In genomic region chr5:35898114-35898513, GRCm38 (mm10) we compare ENCODE assay signal across 18 mouse cellular contexts. TPM values are rescaled to one million over a fixed set of nuclear protein-coding genes. Genes with fewer than 3 reads are reported as not detected.
A peak's percentile ranks its signal among the peaks of the same experiment; 100 is the strongest.
DNase-seq lines count a peak whose midpoint lies in the region; ATAC-seq lines count a peak whose summit lies in the region.
"Had no signal": no experiment of that assay in that cellular context is flagged by ENCODE, and none has a peak within 500 bp of the region (broad histone marks: within the 10 kb centered on the region; RNA-seq: fewer than 3 reads in every experiment).

No protein-coding gene starts in this region.

- H3K9me3 ChIP-seq in hindbrain, embryonic 12.5 days (replicated peaks): no peaks in the 10 kb centered on the region
- H3K9me3 ChIP-seq in hindbrain, embryonic 10.5 days: no peaks in the 10 kb centered on the region
- H3K9me3 ChIP-seq: limb, embryonic 12.5 days; liver, embryonic 12.5 days; lung, embryonic 15.5 days had no signal

- 52% methylated on average over 4 of the region's 4 CpGs for WGBS in hindbrain, embryonic 12.5 days
- 59% methylated on average over 4 of the region's 4 CpGs for WGBS in hindbrain, embryonic 10.5 days

- no peaks in the 10 kb centered on the region for H3K36me3 ChIP-seq in hindbrain, embryonic 12.5 days
- H3K36me3 ChIP-seq in hindbrain, embryonic 10.5 days: no peaks in the 10 kb centered on the region
- H3K36me3 ChIP-seq: limb, embryonic 12.5 days; liver, embryonic 12.5 days; lung, embryonic 15.5 days had no signal

- H3K4me2 ChIP-seq in hindbrain, embryonic 12.5 days (replicated peaks): peak overlapping the region; percentile 8; the same call in 1 of the 2 replicates
- H3K4me2 ChIP-seq: heart, embryonic 11.5 days; limb, embryonic 12.5 days; liver, embryonic 12.5 days; lung, embryonic 15.5 days had no signal

- no peak overlapping the region for H3K4me3 ChIP-seq in hindbrain, embryonic 12.5 days
- no peak overlapping the region for H3K4me3 ChIP-seq in hindbrain, embryonic 10.5 days
- H3K4me3 ChIP-seq in brown adipose tissue, adult 24 weeks (ENCODE audit: insufficient read depth, low read depth, low read length): no peak overlapping the region
- H3K4me3 ChIP-seq: limb, embryonic 12.5 days; liver, embryonic 12.5 days; lung, embryonic 15.5 days had no signal

- no peak overlapping the region for H3K9ac ChIP-seq in hindbrain, embryonic 12.5 days
- H3K9ac ChIP-seq: limb, embryonic 12.5 days; liver, embryonic 12.5 days; lung, embryonic 15.5 days had no signal

- DNase-seq in gastrocnemius, adult 18-20 months (ENCODE audit: low spot score): peak; percentile 45
- no peak for DNase-seq in gastrocnemius, postnatal 36 days
- no peak for DNase-seq in hindbrain, embryonic 10.5 days (ENCODE audit: low spot score)
- peak; percentile 34 for DNase-seq in lung, postnatal 25 days (ENCODE audit: low spot score)
- DNase-seq in layer of hippocampus, adult 9-10 months (ENCODE audit: low spot score): no peak
- DNase-seq: cerebellum, adult 11-12 months; cerebellum, postnatal 25 days; embryo, embryonic 11 days; kidney, adult 8-10 months; right cerebral cortex, postnatal 25 days; thymus, adult 2 months had no signal

- ATAC-seq in hindbrain, embryonic 12.5 days (ENCODE audit: low FRiP score): no peak
- ATAC-seq: forebrain, embryonic 16.5 days; liver, embryonic 12.5 days had no signal

- H3K27me3 ChIP-seq in hindbrain, embryonic 12.5 days: no peaks in the 10 kb centered on the region
- no peaks in the 10 kb centered on the region for H3K27me3 ChIP-seq in hindbrain, embryonic 10.5 days (ENCODE audit: insufficient read depth, poor library complexity, severe bottlenecking)
- H3K27me3 ChIP-seq: limb, embryonic 12.5 days; lung, embryonic 15.5 days had no signal

- H3K27ac ChIP-seq in hindbrain, embryonic 12.5 days: no peak overlapping the region
- no peak overlapping the region for H3K27ac ChIP-seq in hindbrain, embryonic 10.5 days
- H3K27ac ChIP-seq in brown adipose tissue, adult 24 weeks (replicated peaks; ENCODE audit: low read depth, low read length): 0 out of 2 replicates have a peak overlapping the region, but pooled peaks have one; percentile 2
- H3K27ac ChIP-seq: limb, embryonic 12.5 days; liver, embryonic 12.5 days; lung, embryonic 15.5 days had no signal

- intact Hi-C loops in gastrocnemius, postnatal 36 days (cut with DNase I): no loop called here

- peaks cover 75% of the 10 kb centered on the region for H3K4me1 ChIP-seq in hindbrain, embryonic 12.5 days
- H3K4me1 ChIP-seq in hindbrain, embryonic 10.5 days (replicated peaks): peaks cover 86% of the 10 kb centered on the region
- H3K4me1 ChIP-seq in brown adipose tissue, adult 24 weeks (ENCODE audit: control insufficient read depth, insufficient read depth, insufficient read length, low read length): peaks cover 39% of the 10 kb centered on the region

RNA-seq across cellular contexts. Expression of gene Afap1, which starts 5.0 kb away (rescaled TPM):
- total RNA-seq in gastrocnemius, adult 18-20 months (2021): 1 to 10 TPM; 5.8 to 7.8 TPM
- total RNA-seq in gastrocnemius, postnatal 36 days (2021): 1 to 10 TPM; 6.3 to 6.9 TPM
- polyA plus RNA-seq in hindbrain, embryonic 12.5 days (2016; fragmentation: Nextera tagmentation; extraction: Ambion mirVana): 80.4 and 98.4 TPM in 2 replicates
- 38.6 and 56.5 TPM in 2 replicates for polyA plus RNA-seq in hindbrain, embryonic 10.5 days (2016; fragmentation: Nextera tagmentation; extraction: Ambion mirVana)
- polyA plus RNA-seq in brown adipose tissue, adult 24 weeks (2012; ENCODE audit: insufficient read depth, insufficient read length, missing spikeins): 19.0 and 19.3 TPM in 2 replicates

Comparison
In these comparisons a context has a peak if more than half of its experiments do, and no peak if none do; other contexts are left out.
1. DNase-seq: peak in gastrocnemius, adult 18-20 months (single experiment) and lung, postnatal 25 days (single experiment); none in gastrocnemius, postnatal 36 days (0 of 2), hindbrain, embryonic 10.5 days (single experiment) and layer of hippocampus, adult 9-10 months (single experiment).